Mouse (Mus musculus) heart, embryonic 12.5 days (tissue): Measurements from ENCODE around the gene Gm2007. TPM values are rescaled to one million over a fixed set of nuclear protein-coding genes. Genes with fewer than 3 reads are reported as not detected.
"Not testable (repeated sequence)": the region's sequence is repeated elsewhere in the genome, so short reads cannot be mapped to it uniquely, and the experiment has no call there.

Source experiments
- ATAC-seq: fragments of 200-750 bp; cut with Nextera tagmentation; 2 replicates; pipeline ENCODE4 v1.8.0; 2017; ENCODE audit warnings: moderate TSS enrichment, moderate library complexity; ENCODE audit not compliant: insufficient number of reproducible peaks, low FRiP score
- H3K27ac ChIP-seq: fragments of 300-500 bp; sonication (generic); 2 replicates; pipeline ENCODE4 v1.5.1; 2016; ENCODE audit warnings: mild to moderate bottlenecking, moderate library complexity; ENCODE audit not compliant: poor library complexity, severe bottlenecking
- H3K27me3 ChIP-seq: fragments of 300-500 bp; sonication (generic); replicated peaks from 2 replicates; pipeline ENCODE4 v1.6.1; 2016; ENCODE audit warnings: mild to moderate bottlenecking, moderate library complexity
- H3K36me3 ChIP-seq: fragments of 300-500 bp; sonication (generic); 2 replicates; pipeline ENCODE4 v1.6.1; 2016; ENCODE audit warnings: mild to moderate bottlenecking, moderate library complexity
- H3K4me1 ChIP-seq: fragments of 300-500 bp; sonication (generic); replicated peaks from 2 replicates; pipeline ENCODE4 v1.6.1; 2016; ENCODE audit warnings: mild to moderate bottlenecking
- H3K4me2 ChIP-seq: fragments of 300-500 bp; sonication (generic); 2 replicates; pipeline ENCODE4 v1.6.1; 2016; ENCODE audit warnings: mild to moderate bottlenecking, moderate library complexity
- H3K4me3 ChIP-seq: fragments of 300-500 bp; sonication (generic); 2 replicates; pipeline ENCODE4 v1.5.1; 2016; ENCODE audit warnings: mild to moderate bottlenecking
- H3K9ac ChIP-seq: fragments of 300-500 bp; sonication (generic); 2 replicates; pipeline ENCODE4 v1.6.1; 2016; ENCODE audit warnings: mild to moderate bottlenecking, moderate library complexity
- H3K9me3 ChIP-seq: fragments of 300-500 bp; sonication (generic); replicated peaks from 2 replicates; pipeline ENCODE4 v1.6.1; 2016; ENCODE audit warnings: mild to moderate bottlenecking, moderate library complexity
- WGBS: fragments of 180-500 bp; shearing (Covaris S2); methylation state at CpG from one replicate; pipeline ENCODE4 v1.1.7; 2016; 5-methylcytosine and 5-hydroxymethylcytosine counted together
- polyA plus RNA-seq: library from polyadenylated mRNA; unstranded; fragments of >200 nt; fragmentation: Nextera tagmentation; extraction: Ambion mirVana; gene quantifications from 2 replicates; pipeline ENCODE4 v1.2.1, GENCODE M21; 2016

Gm2007 gene
- not detected in 2 replicates for polyA plus RNA-seq

- H3K36me3 ChIP-seq, H3K27ac ChIP-seq, H3K4me1 ChIP-seq, H3K4me3 ChIP-seq, H3K27me3 ChIP-seq, H3K4me2 ChIP-seq, ATAC-seq, H3K9me3 ChIP-seq, H3K9ac ChIP-seq: not testable (repeated sequence)
- no CpG with 5 or more reads among the region's 2 CpGs for WGBS
Measured at GRCm38 (mm10) chr2:175741237-175741636, at the start of gene Gm2007. Gene Gm2007, plus strand, starts transcription at chr2:175741537.

- H3K36me3 ChIP-seq, H3K4me2 ChIP-seq, H3K27ac ChIP-seq, H3K9ac ChIP-seq, H3K9me3 ChIP-seq, H3K27me3 ChIP-seq, ATAC-seq, H3K4me3 ChIP-seq, H3K4me1 ChIP-seq: not testable (repeated sequence)
- WGBS: no CpG with 5 or more reads among the region's 9 CpGs
Measured at GRCm38 (mm10) chr2:175703546-175703945, 37.8 kb upstream of the Gm2007 start, which contains the start of gene Zfp969. Gene Zfp969, minus strand, starts transcription at chr2:175703646.

DNA sequence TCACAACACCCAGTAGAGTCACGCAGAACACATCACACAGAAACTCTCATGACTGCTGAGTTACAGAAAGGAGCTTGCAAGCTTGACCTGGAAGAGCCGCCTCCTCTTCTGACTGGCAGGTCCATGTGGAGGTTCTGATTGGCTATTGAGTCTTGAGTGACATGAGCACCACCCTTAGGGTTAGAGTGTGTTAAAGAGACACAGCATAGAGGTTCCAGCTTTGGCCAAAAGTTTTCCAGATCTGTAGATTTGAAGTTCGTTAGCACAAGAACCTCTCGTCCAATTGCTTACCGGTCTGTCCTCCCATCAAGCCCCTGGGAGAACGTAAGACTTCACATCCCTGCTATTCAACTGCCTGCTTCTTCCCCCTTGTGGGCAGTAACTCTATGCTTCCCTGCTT is 59.7 kb downstream of the Gm2007 start, which contains the start of gene Gm14288:
Gene Gm14288 (minus strand): TSS at position 101 of the 400 bp plus-strand sequence.
- H3K4me3 ChIP-seq, ATAC-seq: not testable (repeated sequence)
- no CpG with 5 or more reads among the region's 6 CpGs for WGBS

More for the DNA sequence above, 59.7 kb downstream of the Gm2007 start, which contains the start of gene Gm14288:
- H3K27me3 ChIP-seq, H3K27ac ChIP-seq, H3K9ac ChIP-seq, H3K9me3 ChIP-seq, H3K4me2 ChIP-seq, H3K36me3 ChIP-seq, H3K4me1 ChIP-seq: not testable (repeated sequence)

Other genes with a start within 250 kb of the Gm2007 start
- gene Gm11007, start 97.6 kb upstream of the Gm2007 start, polyA plus RNA-seq: not detected in 2 replicates
- gene Zfp969, start 37.9 kb upstream of the Gm2007 start, polyA plus RNA-seq: 9.8 and 10.8 TPM in 2 replicates
- 3.3 and 5.0 TPM in 2 replicates for gene Gm14288, start 59.6 kb downstream of the Gm2007 start, polyA plus RNA-seq
- gene Gm6710, start 127.7 kb downstream of the Gm2007 start, polyA plus RNA-seq: 16.2 and 18.6 TPM in 2 replicates
- gene Zfp966, start 189.6 kb downstream of the Gm2007 start, polyA plus RNA-seq: 2.5 and 3.0 TPM in 2 replicates
- gene Gm2026, start 223.8 kb downstream of the Gm2007 start, polyA plus RNA-seq: 18.4 and 20.8 TPM in 2 replicates